In genomic region chr6:99610454-99611427, GRCm38 (mm10) we compare ENCODE assay signal across 8 mouse cellular contexts. TPM values are rescaled to one million over a fixed set of nuclear protein-coding genes. Genes with fewer than 3 reads are reported as not detected.
DNase-seq lines count a peak whose midpoint lies in the region; ATAC-seq lines count a peak whose summit lies in the region.

No protein-coding gene starts in this region.

- WGBS in intestine, embryonic 14.5 days: 37% methylated on average over 14 of the region's 14 CpGs
- WGBS in intestine, embryonic 16.5 days: 37% methylated on average over 14 of the region's 14 CpGs
- WGBS in neural tube, embryonic 15.5 days: 50% methylated on average over 14 of the region's 14 CpGs
- WGBS in forebrain, embryonic 11.5 days: 63% methylated on average over 14 of the region's 14 CpGs

- no peaks in the 10 kb centered on the region for H3K36me3 ChIP-seq in intestine, embryonic 14.5 days (ENCODE audit: control insufficient read depth, insufficient read depth, low read length)
- no peaks in the 10 kb centered on the region for H3K36me3 ChIP-seq in intestine, embryonic 16.5 days (ENCODE audit: control insufficient read depth, insufficient read depth, low read length)
- no peaks in the 10 kb centered on the region for H3K36me3 ChIP-seq in neural tube, embryonic 15.5 days
- H3K36me3 ChIP-seq in forebrain, embryonic 11.5 days (ENCODE audit: control insufficient read depth, insufficient read depth, low read length): no peaks in the 10 kb centered on the region

- H3K27me3 ChIP-seq in intestine, embryonic 14.5 days (replicated peaks; ENCODE audit: control insufficient read depth, insufficient read depth, low read length): no peaks in the 10 kb centered on the region
- H3K27me3 ChIP-seq in intestine, embryonic 16.5 days (replicated peaks; ENCODE audit: control insufficient read depth, insufficient read depth, low read length): no peaks in the 10 kb centered on the region
- 0 out of 2 replicates have a peak, but pooled peaks cover 11% of the 10 kb centered on the region for H3K27me3 ChIP-seq in neural tube, embryonic 15.5 days (replicated peaks)
- no peaks in the 10 kb centered on the region for H3K27me3 ChIP-seq in forebrain, embryonic 11.5 days (ENCODE audit: control insufficient read depth, insufficient read depth, low read length)

- DNase-seq in intestine, embryonic 14.5 days (ENCODE audit: low spot score): no peak
- DNase-seq in embryo, embryonic 9.5 days (ENCODE audit: extremely low spot score): peak; percentile 32
- DNase-seq in kidney, postnatal 36 days: peak; percentile 29 to 47
- no peak for DNase-seq in forebrain, embryonic 11.5 days (ENCODE audit: low spot score)
- no peak for DNase-seq in frontal cortex, postnatal 36 days (ENCODE audit: low spot score in 2 of 2)
- DNase-seq in cerebellum, postnatal 36 days: no peak

- H3K9me3 ChIP-seq in intestine, embryonic 14.5 days (ENCODE audit: control insufficient read depth, low read length): no peaks in the 10 kb centered on the region
- H3K9me3 ChIP-seq in intestine, embryonic 16.5 days (ENCODE audit: control insufficient read depth, low read length): no peaks in the 10 kb centered on the region
- no peaks in the 10 kb centered on the region for H3K9me3 ChIP-seq in neural tube, embryonic 15.5 days (replicated peaks)
- H3K9me3 ChIP-seq in forebrain, embryonic 11.5 days (ENCODE audit: control insufficient read depth, low read length): no peaks in the 10 kb centered on the region

- 0 out of 2 replicates have a peak overlapping the region, but pooled peaks have one; percentile 7 for H3K4me2 ChIP-seq in intestine, embryonic 14.5 days (ENCODE audit: low read length)
- no peak overlapping the region for H3K4me2 ChIP-seq in intestine, embryonic 16.5 days (ENCODE audit: low read depth, low read length)
- H3K4me2 ChIP-seq in neural tube, embryonic 15.5 days: peak overlapping the region; percentile 6; the same call in 1 of the 2 replicates
- H3K4me2 ChIP-seq in forebrain, embryonic 11.5 days (ENCODE audit: low read depth, low read length, severe bottlenecking): no peak overlapping the region

- no peak overlapping the region for H3K27ac ChIP-seq in intestine, embryonic 14.5 days (ENCODE audit: low read depth)
- H3K27ac ChIP-seq in intestine, embryonic 16.5 days (ENCODE audit: low read length): no peak overlapping the region
- H3K27ac ChIP-seq in neural tube, embryonic 15.5 days (replicated peaks): no peak overlapping the region
- H3K27ac ChIP-seq in forebrain, embryonic 11.5 days (ENCODE audit: low read depth, low read length): no peak overlapping the region

- H3K9ac ChIP-seq in intestine, embryonic 14.5 days (ENCODE audit: low read length): no peak overlapping the region
- no peak overlapping the region for H3K9ac ChIP-seq in intestine, embryonic 16.5 days (ENCODE audit: low read depth, low read length)
- no peak overlapping the region for H3K9ac ChIP-seq in neural tube, embryonic 15.5 days (replicated peaks)
- H3K9ac ChIP-seq in forebrain, embryonic 11.5 days (ENCODE audit: low read length): no peak overlapping the region

- no peak overlapping the region for H3K4me3 ChIP-seq in intestine, embryonic 14.5 days (ENCODE audit: low read depth, low read length)
- no peak overlapping the region for H3K4me3 ChIP-seq in intestine, embryonic 16.5 days (ENCODE audit: low read length)
- no peak overlapping the region for H3K4me3 ChIP-seq in neural tube, embryonic 15.5 days (replicated peaks)
- no peak overlapping the region for H3K4me3 ChIP-seq in forebrain, embryonic 11.5 days (ENCODE audit: low read depth, low read length)

- H3K4me1 ChIP-seq in intestine, embryonic 14.5 days (replicated peaks; ENCODE audit: control insufficient read depth, insufficient read depth, low read length): peaks cover 16% of the 10 kb centered on the region
- peaks cover 6% of the 10 kb centered on the region; the same call in 1 of the 2 replicates for H3K4me1 ChIP-seq in intestine, embryonic 16.5 days (ENCODE audit: control insufficient read depth, insufficient read depth, low read length)
- peaks cover 17% of the 10 kb centered on the region for H3K4me1 ChIP-seq in neural tube, embryonic 15.5 days
- peaks cover 5% of the 10 kb centered on the region for H3K4me1 ChIP-seq in forebrain, embryonic 11.5 days (replicated peaks; ENCODE audit: control insufficient read depth, insufficient read depth, low read length)

- ATAC-seq in intestine, embryonic 14.5 days (replicated peaks; ENCODE audit: low FRiP score, low TSS enrichment, low read depth): no peak
- ATAC-seq in intestine, embryonic 16.5 days: no peak
- no peak for ATAC-seq in neural tube, embryonic 15.5 days (ENCODE audit: low FRiP score)
- ATAC-seq in forebrain, embryonic 11.5 days (replicated peaks; ENCODE audit: low FRiP score): no peak

RNA-seq across cellular contexts. Expression of gene Eif4e3, which starts 55.8 kb away (rescaled TPM):
- 14.5 and 16.3 TPM in 2 replicates for polyA plus RNA-seq in intestine, embryonic 14.5 days (2014; fragmentation: Nextera tagmentation; extraction: Ambion mirVana)
- 9.0 and 10.1 TPM in 2 replicates for polyA plus RNA-seq in intestine, embryonic 16.5 days (2015; fragmentation: Nextera tagmentation; extraction: Ambion mirVana)
- 7.0 and 9.2 TPM in 2 replicates for polyA plus RNA-seq in neural tube, embryonic 15.5 days (2015; fragmentation: Nextera tagmentation; extraction: Ambion mirVana)
- 14.2 and 15.5 TPM in 2 replicates for polyA plus RNA-seq in forebrain, embryonic 11.5 days (2014; fragmentation: Nextera tagmentation; extraction: Ambion mirVana)

RNA-seq across cellular contexts. Expression of gene Gm20696, which starts 55.9 kb away (rescaled TPM):
- polyA plus RNA-seq in intestine, embryonic 14.5 days (2014; fragmentation: Nextera tagmentation; extraction: Ambion mirVana): 5.1 and 6.9 TPM in 2 replicates
- polyA plus RNA-seq in intestine, embryonic 16.5 days (2015; fragmentation: Nextera tagmentation; extraction: Ambion mirVana): 1.7 and 2.4 TPM in 2 replicates
- 2.3 and 2.7 TPM in 2 replicates for polyA plus RNA-seq in neural tube, embryonic 15.5 days (2015; fragmentation: Nextera tagmentation; extraction: Ambion mirVana)
- polyA plus RNA-seq in forebrain, embryonic 11.5 days (2014; fragmentation: Nextera tagmentation; extraction: Ambion mirVana): 5.3 and 5.7 TPM in 2 replicates

Comparison
In these comparisons a context has a peak if more than half of its experiments do, and no peak if none do; other contexts are left out.
1. H3K4me2 ChIP-seq: peak in intestine, embryonic 14.5 days (single experiment) and neural tube, embryonic 15.5 days (single experiment); none in intestine, embryonic 16.5 days (single experiment) and forebrain, embryonic 11.5 days (single experiment).
2. DNase-seq: peak in embryo, embryonic 9.5 days (single experiment) and kidney, postnatal 36 days (2 of 2); none in intestine, embryonic 14.5 days (single experiment), forebrain, embryonic 11.5 days (single experiment), frontal cortex, postnatal 36 days (0 of 2) and cerebellum, postnatal 36 days (0 of 2).